Mouse (Mus musculus): ENCODE data around the gene Atp11a.

DNA sequence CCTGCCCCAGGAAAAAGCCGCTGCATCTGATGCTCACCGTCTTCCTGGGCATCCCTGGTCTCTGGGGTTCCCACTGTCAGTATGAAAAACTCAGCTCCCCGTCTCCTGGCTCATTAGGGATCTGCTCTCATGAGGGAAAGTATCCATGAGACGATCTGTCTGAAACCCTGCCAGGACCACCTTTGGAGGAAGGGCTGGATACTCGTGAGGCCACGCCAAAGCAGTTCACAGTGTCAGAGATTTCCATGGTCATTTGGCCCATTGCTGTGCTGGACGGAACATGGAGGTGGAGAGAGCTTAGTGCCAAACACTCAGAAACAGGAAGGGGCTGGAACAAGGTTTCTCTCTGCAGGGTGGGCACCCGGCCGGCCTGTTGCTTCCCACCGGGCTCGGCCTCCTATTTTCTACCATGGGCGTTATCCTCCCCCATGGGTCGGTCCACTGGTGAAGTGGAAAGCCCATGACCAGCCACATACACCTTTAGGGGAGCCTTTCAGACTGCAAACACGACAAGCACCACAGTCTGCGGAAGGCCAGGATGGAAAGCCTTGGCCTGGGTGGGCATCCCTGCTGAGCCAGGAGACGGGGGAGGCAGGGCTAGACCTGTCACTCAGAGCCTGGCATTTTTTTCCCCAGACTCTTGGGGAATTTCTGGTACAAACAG, 131.1 kb downstream of the Atp11a start:
- no peak for TF ChIP-seq GATA1 (IDR thresholded peaks at IDR 0.05; ENCODE audit: borderline replicate concordance, low read length)
- no peak for TF ChIP-seq FLI1 (IDR thresholded peaks at IDR 0.05; ENCODE audit: low read length)

All from megakaryocyte, embryonic 14.5 days (primary cell).